Mouse (Mus musculus) liver, embryonic 18 days (tissue): ENCODE data around the gene Erbb3. TPM values are rescaled to one million over a fixed set of nuclear protein-coding genes. Genes with fewer than 3 reads are reported as not detected.

Experiments used
- polyA plus RNA-seq: library from polyadenylated mRNA; depleted of rRNA; stranded (reverse); fragments of >200 nt; gene quantifications from 2 replicates; pipeline ENCODE4 v1.2.3, GENCODE M21; 2012; rRNA removed

Erbb3 gene
- 7.5 and 8.2 TPM in 2 replicates for polyA plus RNA-seq

GRCm38 (mm10) chr10:128589464-128590192, at the start of gene Erbb3:
Erbb3 (minus strand) TSS chr10:128589652.

GRCm38 (mm10) chr10:128626311-128627310, 37.2 kb upstream of the Erbb3 start, which contains the start of gene Rps26:
Rps26 (minus strand) TSS chr10:128626747.

GRCm38 (mm10) chr10:128565788-128566531, 23.5 kb downstream of the Erbb3 start, which contains the start of gene Pa2g4:
Pa2g4 (minus strand) TSS chr10:128565987.

GRCm38 (mm10) chr10:128548947-128549681, 40.3 kb downstream of the Erbb3 start, which contains the start of gene Rpl41:
Rpl41 (minus strand) TSS chr10:128549305.

GRCm38 (mm10) chr10:128547361-128548032, 42.0 kb downstream of the Erbb3 start, which contains the start of gene Zc3h10:
Zc3h10 (minus strand) TSS chr10:128547774.

GRCm38 (mm10) chr10:128525671-128526308, 63.7 kb downstream of the Erbb3 start, which contains the start of gene Esyt1:
Esyt1 (minus strand) TSS chr10:128525871.

Other genes with a start within 250 kb of the Erbb3 start
- gene Coq10a, start 220.7 kb downstream of the Erbb3 start, polyA plus RNA-seq = 10.3 and 10.8 TPM in 2 replicates
- gene Ankrd52, start 212.5 kb downstream of the Erbb3 start, polyA plus RNA-seq = 4.4 and 6.2 TPM in 2 replicates
- gene Slc39a5, start 188.4 kb downstream of the Erbb3 start, polyA plus RNA-seq = 99.5 and 112 TPM in 2 replicates
- 16.8 and 18.7 TPM in 2 replicates for gene Nabp2, start 178.2 kb downstream of the Erbb3 start, polyA plus RNA-seq
- gene Rnf41, start 178.0 kb downstream of the Erbb3 start, polyA plus RNA-seq = 7.0 and 8.3 TPM in 2 replicates
- gene Smarcc2, start 130.4 kb downstream of the Erbb3 start, polyA plus RNA-seq = 25.6 and 31.2 TPM in 2 replicates
- 627 and 720 TPM in 2 replicates for gene Myl6, start 95.5 kb downstream of the Erbb3 start, polyA plus RNA-seq
- gene Myl6b, start 91.0 kb downstream of the Erbb3 start, polyA plus RNA-seq = 0.53 and 0.67 TPM in 2 replicates
- gene Esyt1, start 63.8 kb downstream of the Erbb3 start, polyA plus RNA-seq = 10.8 and 12.1 TPM in 2 replicates
- gene Zc3h10, start 41.9 kb downstream of the Erbb3 start, polyA plus RNA-seq = 4.0 and 4.5 TPM in 2 replicates
- 1,648 and 2,151 TPM in 2 replicates for gene Rpl41, start 40.3 kb downstream of the Erbb3 start, polyA plus RNA-seq
- 67.0 and 72.0 TPM in 2 replicates for gene Pa2g4, start 23.7 kb downstream of the Erbb3 start, polyA plus RNA-seq
- 667 and 775 TPM in 2 replicates for gene Rps26, start 37.1 kb upstream of the Erbb3 start, polyA plus RNA-seq
- gene Ikzf4, start 56.3 kb upstream of the Erbb3 start, polyA plus RNA-seq = 0.72 and 1.2 TPM in 2 replicates
- 6.8 and 8.7 TPM in 2 replicates for gene Suox, start 84.4 kb upstream of the Erbb3 start, polyA plus RNA-seq
- gene Rab5b, start 106.6 kb upstream of the Erbb3 start, polyA plus RNA-seq = 32.7 and 34.3 TPM in 2 replicates
- 0.49 and 0.59 TPM in 2 replicates for gene Pmel, start 114.5 kb upstream of the Erbb3 start, polyA plus RNA-seq
- 31.5 and 32.7 TPM in 2 replicates for gene Cdk2, start 115.4 kb upstream of the Erbb3 start, polyA plus RNA-seq
- 4.4 and 4.6 TPM in 2 replicates for gene Dgka, start 155.2 kb upstream of the Erbb3 start, polyA plus RNA-seq
- 15.6 and 15.9 TPM in 2 replicates for gene Pym1, start 158.2 kb upstream of the Erbb3 start, polyA plus RNA-seq
- gene Mmp19, start 201.3 kb upstream of the Erbb3 start, polyA plus RNA-seq = 11.1 and 11.9 TPM in 2 replicates
- 6.7 and 6.8 TPM in 2 replicates for gene Dnajc14, start 214.4 kb upstream of the Erbb3 start, polyA plus RNA-seq
- gene Tmem198b, start 214.7 kb upstream of the Erbb3 start, polyA plus RNA-seq = 2.8 and 3.0 TPM in 2 replicates
- 46.5 and 49.9 TPM in 2 replicates for gene Sarnp, start 227.7 kb upstream of the Erbb3 start, polyA plus RNA-seq
- gene Ormdl2, start 232.0 kb upstream of the Erbb3 start, polyA plus RNA-seq = 54.1 and 59.0 TPM in 2 replicates